ENCODE assay signal across 18 mouse cellular contexts in genomic region chr12:87195069-87195468, GRCm38 (mm10). TPM values are rescaled to one million over a fixed set of nuclear protein-coding genes. Genes with fewer than 3 reads are reported as not detected.
DNase-seq lines count a peak whose midpoint lies in the region; ATAC-seq and TF ChIP-seq lines count a peak whose summit lies in the region.
"Had no signal": no experiment of that assay in that cellular context is flagged by ENCODE, and none has a peak within 500 bp of the region (broad histone marks: within the 10 kb centered on the region; RNA-seq: fewer than 3 reads in every experiment).

No protein-coding gene starts in this region.

- peaks cover 4 to 23% of the 10 kb centered on the region in 2 experiments for H3K36me3 ChIP-seq in CH12.LX (replicated peaks in 1 of 2; ENCODE audit: control insufficient read depth in 1 of 2, insufficient read depth in 1 of 2, low read length in 1 of 2)
- no peaks in the 10 kb centered on the region for H3K36me3 ChIP-seq in forebrain, embryonic 13.5 days (ENCODE audit: poor library complexity, severe bottlenecking)

- no peak for TF ChIP-seq RAD21 in CH12.LX (IDR thresholded peaks at IDR 0.05; ENCODE audit: low read depth, low read length)

- no peaks in the 10 kb centered on the region for H3K27me3 ChIP-seq in CH12.LX (replicated peaks)
- H3K27me3 ChIP-seq in forebrain, embryonic 13.5 days: no peaks in the 10 kb centered on the region
- H3K27me3 ChIP-seq: Patski had no signal

- H3K79me2 ChIP-seq in CH12.LX (replicated peaks; ENCODE audit: control insufficient read depth, extremely low read depth, insufficient read depth, poor library complexity, severe bottlenecking): peaks cover 72% of the 10 kb centered on the region

- WGBS in forebrain, embryonic 13.5 days: 91% methylated on average over 1 of the region's 1 CpGs

- H3K4me1 ChIP-seq in CH12.LX (ENCODE audit: control insufficient read depth in 1 of 2, insufficient read depth in 2 of 2): peaks cover 11 to 42% of the 10 kb centered on the region in 2 experiments; a peak in 3 of 4 replicates
- H3K4me1 ChIP-seq in forebrain, embryonic 13.5 days: peaks cover 9% of the 10 kb centered on the region

- dilution Hi-C loops in CH12.LX (cut with MboI; ENCODE audit: extremely low pct_ligation_motif_present, extremely low pct_unique_long_range_greater_than_20kb, low sequenced_read_pairs): no loop called here

- DNase-seq in CH12.LX (ENCODE audit: extremely low read depth): no peak
- DNase-seq: adrenal gland, adult 2 months; adrenal gland, adult 8-10 months; adrenal gland, postnatal 10 days; adrenal gland, postnatal 14 days; adrenal gland, postnatal 25 days; adrenal gland, postnatal 36 days; B cell, adult 2 months; cerebellum, adult 11 months; cerebellum, adult 11-12 months; cerebellum, adult 18-20 months; cerebellum, adult 2 months; cerebellum, adult 8-10 months had no signal

- ATAC-seq in forebrain, embryonic 13.5 days: no peak
- ATAC-seq: activated CD4-positive, CD25-positive, alpha-beta regulatory T cell, adult 4 months; CD4-positive, CD25-positive, alpha-beta regulatory T cell, adult 4 months; Patski had no signal

- TF ChIP-seq EP300 in CH12.LX (IDR thresholded peaks at IDR 0.05; ENCODE audit: low read length): peak; percentile 96

- H3K4me2 ChIP-seq in CH12.LX (ENCODE audit: insufficient read depth, low read depth, poor library complexity, severe bottlenecking): no peak overlapping the region
- no peak overlapping the region for H3K4me2 ChIP-seq in forebrain, embryonic 13.5 days

- no peaks in the 10 kb centered on the region for H3K9me3 ChIP-seq in CH12.LX (replicated peaks; ENCODE audit: low read length)
- H3K9me3 ChIP-seq in forebrain, embryonic 13.5 days (replicated peaks): no peaks in the 10 kb centered on the region
- H3K9me3 ChIP-seq: G1E had no signal

- in situ Hi-C loops in CH12.LX (cut with MboI; ENCODE audit: low pct_ligation_motif_present, low pct_unique_long_range_greater_than_20kb, low sequenced_read_pairs): no loop called here

- peak overlapping the region in 2 of 3 experiments; percentile 21 to 22 for H3K4me3 ChIP-seq in CH12.LX (replicated peaks in 1 of 3; ENCODE audit: low read depth in 2 of 3, low read length in 2 of 3, poor library complexity in 1 of 3)
- H3K4me3 ChIP-seq in forebrain, embryonic 13.5 days: no peak overlapping the region

- no peak for TF ChIP-seq CTCF in CH12.LX (conservative IDR thresholded peaks at IDR 0.05 in 1 of 2, IDR thresholded peaks at IDR 0.05 in 1 of 2; ENCODE audit: low read depth in 2 of 2, low read length in 2 of 2)

- no peak for TF ChIP-seq POLR2A in CH12.LX (IDR thresholded peaks at IDR 0.05; ENCODE audit: low read depth, low read length)

- peak overlapping the region; percentile 59; the same call in 1 of the 2 replicates for H3K27ac ChIP-seq in CH12.LX (ENCODE audit: insufficient read depth, low read depth)
- H3K27ac ChIP-seq in forebrain, embryonic 13.5 days: no peak overlapping the region

- H3K9ac ChIP-seq in CH12.LX (ENCODE audit: insufficient read depth, low read depth): peak overlapping the region; percentile 72; the same call in 1 of the 2 replicates
- no peak overlapping the region for H3K9ac ChIP-seq in forebrain, embryonic 13.5 days

TF ChIP-seq in CH12.LX, 34 proteins besides CTCF, POLR2A, EP300 and RAD21:
- TF ChIP-seq ZC3H11A (IDR thresholded peaks at IDR 0.05; ENCODE audit: low read depth, low read length): no peak
- no peak for TF ChIP-seq NRF1 (IDR thresholded peaks at IDR 0.05; ENCODE audit: low read depth, low read length)
- TF ChIP-seq JUND (conservative IDR thresholded peaks at IDR 0.05; ENCODE audit: low read depth, low read length): peak; percentile 96
- TF ChIP-seq HCFC1 (IDR thresholded peaks at IDR 0.05; ENCODE audit: low read depth, low read length): no peak
- no peak for TF ChIP-seq UBTF (IDR thresholded peaks at IDR 0.05; ENCODE audit: low read depth, low read length)
- TF ChIP-seq NELFE (IDR thresholded peaks at IDR 0.05; ENCODE audit: low read depth, low read length): no peak
- peak; percentile 68 for TF ChIP-seq ETS1 (conservative IDR thresholded peaks at IDR 0.05; ENCODE audit: low read depth, low read length)
- peak; percentile 91 for TF ChIP-seq RCOR1 (conservative IDR thresholded peaks at IDR 0.05; ENCODE audit: low read depth, low read length)
- TF ChIP-seq ZMIZ1 (IDR thresholded peaks at IDR 0.05; ENCODE audit: low read depth, low read length): no peak
- TF ChIP-seq CHD1 (IDR thresholded peaks at IDR 0.05; ENCODE audit: low read depth, low read length): no peak
- no peak for TF ChIP-seq PAX5 (IDR thresholded peaks at IDR 0.05; ENCODE audit: low read length)
- TF ChIP-seq TBP (conservative IDR thresholded peaks at IDR 0.05; ENCODE audit: low read depth, low read length): 0 out of 2 replicates have a peak, but pooled peaks have one; percentile 10
- TF ChIP-seq USF1 (IDR thresholded peaks at IDR 0.05; ENCODE audit: low read depth, low read length): no peak
- TF ChIP-seq USF2 (conservative IDR thresholded peaks at IDR 0.05; ENCODE audit: low read depth, low read length): no peak
- TF ChIP-seq MYC (IDR thresholded peaks at IDR 0.05; ENCODE audit: low read depth, low read length): no peak
- no peak for TF ChIP-seq GABPA (IDR thresholded peaks at IDR 0.05; ENCODE audit: insufficient replicate concordance, low read depth, low read length)
- TF ChIP-seq MAZ (IDR thresholded peaks at IDR 0.05; ENCODE audit: low read depth, low read length): no peak
- no peak for TF ChIP-seq MAFK (IDR thresholded peaks at IDR 0.05; ENCODE audit: insufficient replicate concordance, low read length)
- TF ChIP-seq MEF2A (IDR thresholded peaks at IDR 0.05; ENCODE audit: borderline replicate concordance, low read depth, low read length): peak; percentile 72
- no peak for TF ChIP-seq ELF1 (IDR thresholded peaks at IDR 0.05; ENCODE audit: low read depth, low read length)
- 0 out of 2 replicates have a peak, but pooled peaks have one; percentile 34 for TF ChIP-seq CHD2 (IDR thresholded peaks at IDR 0.05; ENCODE audit: low read length)
- peak; percentile 90 for TF ChIP-seq JUN (IDR thresholded peaks at IDR 0.05; ENCODE audit: insufficient read depth, low read depth, low read length)
- TF ChIP-seq SMC3 (IDR thresholded peaks at IDR 0.05; ENCODE audit: low read depth, low read length): no peak
- TF ChIP-seq KAT2A (IDR thresholded peaks at IDR 0.05; ENCODE audit: insufficient replicate concordance, low read length): no peak
- TF ChIP-seq TCF12 (IDR thresholded peaks at IDR 0.05; ENCODE audit: low read depth, low read length): peak; percentile 95
- TF ChIP-seq ZNF384 (IDR thresholded peaks at IDR 0.05; ENCODE audit: low read depth, low read length): peak; percentile 88
- peak; percentile 94 for TF ChIP-seq IRF4 (IDR thresholded peaks at IDR 0.05; ENCODE audit: low read depth, low read length)
- TF ChIP-seq E2F4 (IDR thresholded peaks at IDR 0.05; ENCODE audit: insufficient replicate concordance, low read depth, low read length): no peak
- peak; percentile 56; the same call in 1 of the 2 replicates for TF ChIP-seq BHLHE40 (IDR thresholded peaks at IDR 0.05; ENCODE audit: low read depth, low read length)
- no peak for TF ChIP-seq SIN3A (IDR thresholded peaks at IDR 0.05; ENCODE audit: low read length)
- no peak for TF ChIP-seq MAX (IDR thresholded peaks at IDR 0.05; ENCODE audit: low read length)
- no peak for TF ChIP-seq POLR2AphosphoS2 (IDR thresholded peaks at IDR 0.05; ENCODE audit: low read depth, low read length)
- TF ChIP-seq MXI1 (IDR thresholded peaks at IDR 0.05; ENCODE audit: low read depth, low read length): no peak
- TF ChIP-seq ZKSCAN1 (IDR thresholded peaks at IDR 0.05; ENCODE audit: borderline replicate concordance, low read depth, low read length): no peak

RNA-seq across cellular contexts. Expression of gene Samd15, which starts 4.5 kb away (rescaled TPM):
- 0.97 and 1.1 TPM in 2 replicates for total RNA-seq in CH12.LX (2012; rRNA removed)
- 0.28 and 1.8 TPM in 2 replicates for total RNA-seq in CH12.LX (2014; rRNA removed)
- polyA plus RNA-seq in CH12.LX (2012; ENCODE audit: insufficient read length, low read depth): 2.8 and 3.9 TPM in 2 replicates
- polyA plus RNA-seq in forebrain, embryonic 13.5 days (2015; fragmentation: Nextera tagmentation; extraction: Ambion mirVana): 1.3 and 2.5 TPM in 2 replicates
- polyA plus RNA-seq: G1E had no signal

RNA-seq across cellular contexts. Expression of gene Tmed8, which starts 5.2 kb away (rescaled TPM):
- total RNA-seq in CH12.LX (2012; rRNA removed): 27.3 and 29.1 TPM in 2 replicates
- total RNA-seq in CH12.LX (2014; rRNA removed): 27.9 and 29.3 TPM in 2 replicates
- 29.4 and 34.8 TPM in 2 replicates for polyA plus RNA-seq in CH12.LX (2012; ENCODE audit: insufficient read length, low read depth)
- polyA plus RNA-seq in forebrain, embryonic 13.5 days (2015; fragmentation: Nextera tagmentation; extraction: Ambion mirVana): 2.6 and 3.5 TPM in 2 replicates

RNA-seq across cellular contexts. Expression of gene Noxred1, which starts 43.5 kb away (rescaled TPM):
- total RNA-seq in CH12.LX (2012; rRNA removed): 5.1 and 5.2 TPM in 2 replicates
- 6.9 and 8.0 TPM in 2 replicates for total RNA-seq in CH12.LX (2014; rRNA removed)
- 10.0 and 10.4 TPM in 2 replicates for polyA plus RNA-seq in CH12.LX (2012; ENCODE audit: insufficient read length, low read depth)
- polyA plus RNA-seq in forebrain, embryonic 13.5 days (2015; fragmentation: Nextera tagmentation; extraction: Ambion mirVana): 1.5 and 1.6 TPM in 2 replicates
- polyA plus RNA-seq: adrenal gland, adult 2 months; G1E had no signal

RNA-seq across cellular contexts. Expression of gene Pomt2, which starts 47.3 kb away (rescaled TPM):
- total RNA-seq in CH12.LX (2012; rRNA removed) (12.4 and 12.8 TPM in 2 replicates), CH12.LX (2014; rRNA removed) (11.7 and 12.0 TPM in 2 replicates)
- polyA plus RNA-seq in CH12.LX (2012; ENCODE audit: insufficient read length, low read depth): 10.5 and 11.6 TPM in 2 replicates
- polyA plus RNA-seq in forebrain, embryonic 13.5 days (2015; fragmentation: Nextera tagmentation; extraction: Ambion mirVana): 10.5 and 12.0 TPM in 2 replicates

RNA-seq across cellular contexts. Expression of gene Gstz1, which starts 48.1 kb away (rescaled TPM):
- total RNA-seq in CH12.LX (2012; rRNA removed) (16.7 and 22.3 TPM in 2 replicates), CH12.LX (2014; rRNA removed) (26.8 and 27.5 TPM in 2 replicates)
- 19.7 and 20.5 TPM in 2 replicates for polyA plus RNA-seq in CH12.LX (2012; ENCODE audit: insufficient read length, low read depth)
- polyA plus RNA-seq in forebrain, embryonic 13.5 days (2015; fragmentation: Nextera tagmentation; extraction: Ambion mirVana): 27.2 and 29.5 TPM in 2 replicates
